Mouse (Mus musculus): ENCODE results near the gene Gm5726. TPM values are rescaled to one million over a fixed set of nuclear protein-coding genes. Genes with fewer than 3 reads are reported as not detected.
"Not testable (repeated sequence)": the region's sequence is repeated elsewhere in the genome, so short reads cannot be mapped to it uniquely, and the experiment has no call there.

Gm5726 gene
- total RNA-seq (2021) = not detected
- long read RNA-seq, experiment 1 = 0 reads
- long read RNA-seq, experiment 2 = 0 reads

DNA sequence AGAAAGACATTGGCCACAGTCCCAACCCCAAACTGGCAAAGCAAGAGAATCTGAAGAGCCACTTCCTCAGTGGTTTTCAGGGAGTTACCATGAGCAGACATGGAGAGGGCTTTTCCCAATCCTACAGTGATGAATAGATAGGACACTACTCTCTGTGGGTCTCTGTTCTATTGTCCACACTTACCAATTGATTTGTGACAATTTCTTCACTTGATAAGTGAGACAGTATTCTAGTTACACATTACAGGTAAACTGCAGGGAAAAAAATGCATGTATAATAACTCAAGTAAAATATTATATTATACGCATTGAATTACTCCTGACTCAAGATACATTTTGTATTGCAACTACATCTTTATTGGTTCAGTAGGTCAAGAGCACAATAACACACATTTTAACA lies at the start of gene Gm5726:
Gene Gm5726, minus strand, starts transcription at position 101 of the 400 bp plus-strand sequence.
- DNase-seq (ENCODE audit: low spot score in 2 of 2) = not testable (repeated sequence)

DNA sequence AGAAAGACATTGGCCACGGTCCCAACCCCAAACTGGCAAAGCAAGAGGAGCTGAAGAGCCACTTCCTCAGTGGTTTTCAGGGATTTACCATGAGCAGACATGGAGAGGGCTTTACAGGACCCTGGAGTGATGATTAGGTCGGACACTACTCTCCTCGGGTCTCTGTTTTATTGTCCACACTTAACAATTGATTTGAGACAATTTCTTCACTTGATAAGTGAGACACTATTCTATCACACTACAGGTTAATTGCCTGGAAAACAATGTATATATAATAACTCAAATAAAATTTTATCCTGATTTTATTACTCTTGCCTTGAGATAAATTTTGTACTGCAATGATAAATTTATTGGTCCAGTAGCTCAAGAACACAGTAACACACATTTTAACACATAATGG lies 30.6 kb upstream of the Gm5726 start, which contains the start of gene Gm4141:
Gene Gm4141, minus strand, starts transcription at position 101 of the 400 bp plus-strand sequence.
- DNase-seq (ENCODE audit: low spot score in 2 of 2) = not testable (repeated sequence)

DNA sequence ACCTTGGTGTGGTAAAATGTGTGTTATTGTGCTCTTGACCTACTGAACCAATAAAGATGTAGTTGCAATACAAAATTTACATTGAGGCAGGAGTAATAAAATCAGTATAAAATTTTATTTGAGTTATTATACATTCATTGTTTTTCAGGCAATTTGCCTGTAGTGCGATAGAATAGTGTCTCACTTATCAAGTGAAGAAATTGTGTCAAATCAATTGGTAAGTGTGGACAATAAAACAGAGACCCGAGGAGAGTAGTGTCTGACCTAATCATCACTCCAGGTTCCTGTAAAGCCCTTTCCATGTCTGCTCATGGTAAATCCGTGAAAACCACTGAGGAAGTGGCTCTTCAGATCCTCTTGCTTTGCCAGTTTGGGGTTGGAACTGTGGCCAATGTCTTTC lies 12.0 kb downstream of the Gm5726 start, which contains the start of gene Vmn1r104:
Gene Vmn1r104, plus strand, starts transcription at position 301 of the 400 bp plus-strand sequence.
- DNase-seq (ENCODE audit: low spot score in 2 of 2) = not testable (repeated sequence)

DNA sequence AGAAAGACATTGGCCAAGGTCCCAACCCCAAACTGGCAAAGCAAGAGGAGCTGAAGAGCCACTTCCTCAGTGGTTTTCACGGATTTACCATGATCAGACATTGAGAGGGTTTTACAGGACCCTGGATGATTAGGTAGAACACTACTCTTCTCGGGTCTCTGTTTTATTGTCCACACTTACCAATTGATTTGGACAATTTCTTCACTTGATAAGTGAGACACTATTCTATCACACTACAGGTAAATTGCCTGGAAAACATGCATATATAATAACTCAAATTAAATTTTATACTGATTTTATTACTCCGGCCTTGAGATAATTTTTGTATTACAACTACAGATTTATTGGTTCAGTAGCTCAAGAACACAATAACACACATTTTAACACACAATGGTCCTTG lies 35.1 kb downstream of the Gm5726 start, which contains the start of gene Vmn1r103:
Gene Vmn1r103, minus strand, starts transcription at position 101 of the 400 bp plus-strand sequence.
- DNase-seq (ENCODE audit: low spot score in 2 of 2) = not testable (repeated sequence)

Other genes starting within 250 kb of the Gm5726 start
- not detected for gene Gm4133, start 211.7 kb downstream of the Gm5726 start, total RNA-seq (2021)
- gene Gm5728, start 170.3 kb downstream of the Gm5726 start, total RNA-seq (2021) = not detected
- not detected for gene Vmn1r100, start 127.8 kb downstream of the Gm5726 start, total RNA-seq (2021)
- gene Vmn1r101, start 103.2 kb downstream of the Gm5726 start, total RNA-seq (2021) = not detected
- gene Gm10670, start 70.8 kb downstream of the Gm5726 start, total RNA-seq (2021) = not detected
- not detected for gene Vmn1r103, start 35.2 kb downstream of the Gm5726 start, total RNA-seq (2021)
- gene Vmn1r104, start 11.9 kb downstream of the Gm5726 start, total RNA-seq (2021) = not detected
- gene Gm4141, start 30.5 kb upstream of the Gm5726 start, total RNA-seq (2021) = not detected
- gene Gm4513, start 53.3 kb upstream of the Gm5726 start, total RNA-seq (2021) = not detected
- not detected for gene Vmn1r107, start 123.2 kb upstream of the Gm5726 start, total RNA-seq (2021)
- gene Vmn1r111, start 157.5 kb upstream of the Gm5726 start, total RNA-seq (2021) = not detected
- not detected for gene Gm10668, start 184.9 kb upstream of the Gm5726 start, total RNA-seq (2021)
- gene Vmn1r112, start 225.4 kb upstream of the Gm5726 start, total RNA-seq (2021) = not detected
- gene Vmn1r113, start 241.5 kb upstream of the Gm5726 start, total RNA-seq (2021) = not detected

Measured in left cerebral cortex, adult 18-20 months (tissue).